Mouse (Mus musculus): ENCODE data around the gene Auts2.

GRCm38 (mm10) chr5:131645341-131646191 is 897.6 kb downstream of the Auts2 start:
- TF ChIP-seq POLR2A (IDR thresholded peaks at IDR 0.05; ENCODE audit: low read depth, low read length): no peak
- no peak for TF ChIP-seq CTCF (IDR thresholded peaks at IDR 0.05; ENCODE audit: extremely low read depth, insufficient read length, insufficient replicate concordance, low read depth, low read length)

All from small intestine, adult 2 months (tissue).